Mouse (Mus musculus): ENCODE measurements around the gene Sirt5.

The Sirt5 gene

GRCm38 (mm10) chr13:43433395-43433794 is 68.1 kb downstream of the Sirt5 start:
- CTCF ChIA-PET: no interaction called here
- POLR2A ChIA-PET: interaction anchor here in 1 of 4 experiments (0.7 kb wide), 1 partner anchor 512 kb away, joined by 3 read pairs; no protein-coding TSS in a partner anchor

- ChIA-PET CTCF (no interaction called here), POLR2A (interaction anchor here in 2 of 4 experiments (1.5 to 1.7 kb wide), 2 partner anchors 42 kb away, joined by 3 to 5 read pairs; partner anchors contain the start of gene Nol7 (in 2 of the 2))
These were observed 75.1 kb downstream of the Sirt5 start for GRCm38 (mm10) chr13:43440376-43440775.

GRCm38 (mm10) chr13:43442551-43442950 is 77.3 kb downstream of the Sirt5 start:
- ChIA-PET CTCF (no interaction called here), POLR2A (interaction anchor here in 2 of 4 experiments (1.0 to 1.4 kb wide), 2 partner anchors 31 to 44 kb away, joined by 3 to 4 read pairs; partner anchors contain the start of gene Nol7 (in 1 of the 2))

- ChIA-PET CTCF (no interaction called here), POLR2A (interaction anchor here in 1 of 4 experiments (3.7 kb wide), 1 partner anchor 45 kb away, joined by 9 read pairs; the partner anchor contains the start of gene Nol7)
These were observed 78.4 kb downstream of the Sirt5 start for GRCm38 (mm10) chr13:43443706-43444105.

DNA sequence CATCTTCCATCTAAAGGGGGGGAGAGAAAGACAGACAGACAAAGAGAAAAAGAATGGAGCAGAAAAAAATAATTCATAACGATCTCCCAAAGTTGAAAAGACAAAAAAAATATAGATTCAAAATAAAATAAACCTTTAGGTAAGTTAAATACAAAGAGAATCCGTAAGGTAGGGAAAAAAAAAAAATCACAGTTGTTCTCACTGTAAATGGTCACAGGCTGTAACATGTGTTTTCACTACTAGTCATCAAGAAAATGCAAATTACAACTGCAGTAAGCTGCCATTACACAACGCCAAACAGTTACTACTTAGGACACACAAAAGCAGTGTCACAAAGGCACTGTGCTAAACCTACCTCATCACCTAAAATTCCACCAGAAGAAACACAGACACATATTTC is 79.4 kb downstream of the Sirt5 start:
- ChIA-PET CTCF (no interaction called here), POLR2A (interaction anchor here in 2 of 4 experiments (0.6 to 3.7 kb wide), 4 partner anchors 9 to 49 kb away, joined by 3 to 9 read pairs (median 4); partner anchors contain the start of gene Nol7 (in 1 of the 2))
